Comparison of ENCODE assay signal across 11 mouse cellular contexts in the genomic region with DNA sequence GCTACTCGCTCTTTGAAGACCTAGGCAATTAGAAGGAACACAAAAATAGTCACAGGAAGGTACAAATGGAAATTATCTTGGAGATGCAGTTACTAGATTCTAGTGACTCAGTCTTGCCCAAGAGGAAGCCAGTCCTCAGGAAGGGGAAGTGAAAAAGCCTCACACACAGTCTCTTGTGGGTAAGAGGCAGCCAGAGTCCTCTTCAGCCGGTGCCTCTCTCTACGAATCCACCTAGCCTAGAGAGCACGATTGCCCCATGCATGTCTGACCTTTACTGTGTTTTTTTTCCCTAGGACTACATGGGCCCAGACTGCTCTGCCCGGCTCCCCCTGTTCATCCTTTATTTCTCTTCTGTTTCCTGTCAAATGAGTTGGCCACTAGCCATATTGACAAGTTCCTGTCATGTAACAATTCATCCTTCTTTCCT.
A peak's percentile ranks its signal among the peaks of the same experiment; 100 is the strongest.
DNase-seq lines count a peak whose midpoint lies in the region; TF ChIP-seq lines count a peak whose summit lies in the region.
"Had no signal": no experiment of that assay in that cellular context is flagged by ENCODE, and none has a peak within 500 bp of the region (broad histone marks: within the 10 kb centered on the region; RNA-seq: fewer than 3 reads in every experiment).

No protein-coding gene starts in this region.

- H3K27ac ChIP-seq in heart, embryonic 10.5 days, result no peak overlapping the region
- H3K27ac ChIP-seq in liver, adult 2 months (replicated peaks; ENCODE audit: insufficient read depth, low read depth, low read length), result no peak overlapping the region
- H3K27ac ChIP-seq: forebrain, embryonic 15.5 days; kidney, postnatal 0 days; neural tube, embryonic 12.5 days had no signal

- no peaks in the 10 kb centered on the region for H3K27me3 ChIP-seq in heart, embryonic 10.5 days (ENCODE audit: insufficient read depth, poor library complexity, severe bottlenecking)
- H3K27me3 ChIP-seq in liver, adult 2 months (ENCODE audit: control insufficient read depth, insufficient read depth, low read length), result no peaks in the 10 kb centered on the region
- H3K27me3 ChIP-seq: forebrain, embryonic 15.5 days; neural tube, embryonic 12.5 days had no signal

- 61% methylated on average over 5 of the region's 5 CpGs for WGBS in heart, embryonic 10.5 days
- WGBS in liver, adult 2 months, result 66% methylated on average over 5 of the region's 5 CpGs

- H3K4me3 ChIP-seq in heart, embryonic 10.5 days, result no peak overlapping the region
- no peak overlapping the region for H3K4me3 ChIP-seq in liver, adult 2 months (ENCODE audit: insufficient read depth, low read depth, low read length)
- H3K4me3 ChIP-seq: forebrain, embryonic 15.5 days; neural tube, embryonic 12.5 days had no signal

- peak; percentile 96 for DNase-seq in heart, adult 11 months
- DNase-seq in heart, embryonic 10.5 days (ENCODE audit: low spot score), result no peak
- DNase-seq in CD4-positive, CD25-positive, alpha-beta regulatory T cell, adult 2 months (ENCODE audit: low read depth, low spot score), result peak; percentile 21
- DNase-seq in liver, adult 2 months (ENCODE audit: extremely low read depth, low read depth, low spot score), result peak; percentile 46
- DNase-seq in monocyte, adult 2 months (ENCODE audit: low read depth in 1 of 2, low spot score in 2 of 2), result peak; percentile 60 to 78
- DNase-seq in cerebellum, adult 18-20 months, result no peak
- no peak for DNase-seq in frontal cortex, adult 2 months (ENCODE audit: extremely low spot score in 1 of 2, low spot score in 1 of 2)
- DNase-seq in layer of hippocampus, postnatal 36 days, result no peak

- no peak for TF ChIP-seq POLR2A in liver, adult 2 months (IDR thresholded peaks at IDR 0.05; ENCODE audit: extremely low read depth, insufficient read depth, low read length)

- TF ChIP-seq CTCF in liver, adult 2 months (IDR thresholded peaks at IDR 0.05; ENCODE audit: low read depth, low read length), result no peak

- H3K9ac ChIP-seq in liver, adult 2 months (ENCODE audit: low read depth, low read length), result no peak overlapping the region
- H3K9ac ChIP-seq: forebrain, embryonic 15.5 days; neural tube, embryonic 12.5 days had no signal

- H3K79me2 ChIP-seq in liver, adult 2 months (ENCODE audit: control insufficient read depth, insufficient read depth, low read length), result no peaks in the 10 kb centered on the region

- peaks cover 10% of the 10 kb centered on the region for H3K4me1 ChIP-seq in heart, embryonic 10.5 days
- H3K4me1 ChIP-seq in liver, adult 2 months (ENCODE audit: control insufficient read depth, insufficient read depth, low read length), result no peaks in the 10 kb centered on the region

- no peaks in the 10 kb centered on the region for H3K9me3 ChIP-seq in heart, embryonic 10.5 days
- H3K9me3 ChIP-seq: forebrain, embryonic 15.5 days; neural tube, embryonic 12.5 days had no signal

- no peaks in the 10 kb centered on the region for H3K36me3 ChIP-seq in heart, embryonic 10.5 days
- no peaks in the 10 kb centered on the region for H3K36me3 ChIP-seq in liver, adult 2 months (ENCODE audit: control insufficient read depth, insufficient read depth, low read length)
- H3K36me3 ChIP-seq: forebrain, embryonic 15.5 days; neural tube, embryonic 12.5 days had no signal

Comparison
In these comparisons a context has a peak if more than half of its experiments do, and no peak if none do; other contexts are left out.
1. DNase-seq: peak in heart, adult 11 months (single experiment), CD4-positive, CD25-positive, alpha-beta regulatory T cell, adult 2 months (single experiment), liver, adult 2 months (single experiment) and monocyte, adult 2 months (2 of 2); none in heart, embryonic 10.5 days (single experiment), cerebellum, adult 18-20 months (0 of 2), frontal cortex, adult 2 months (0 of 2) and layer of hippocampus, postnatal 36 days (0 of 2).